Mouse (Mus musculus) lung, postnatal 0 days (tissue): ENCODE data around the gene Gstt3. TPM values are rescaled to one million over a fixed set of nuclear protein-coding genes. Genes with fewer than 3 reads are reported as not detected.

Experiments
- ATAC-seq: fragments of 200-750 bp; cut with Nextera tagmentation; 2 replicates; pipeline ENCODE4 v1.8.0; 2017; ENCODE audit warnings: moderate library complexity
- DNase-seq: peaks from one replicate; pipeline ENCODE4 v3.0.0-alpha.2; 2016; ENCODE audit warnings: low spot score
- H3K27ac ChIP-seq: fragments of 300-500 bp; sonication (generic); 2 replicates; pipeline ENCODE4 v1.5.1; 2014; ENCODE audit warnings: antibody characterized with exemption, mild to moderate bottlenecking, low read length, mixed read lengths
- H3K27me3 ChIP-seq: fragments of 300-500 bp; sonication (generic); replicated peaks from 2 replicates; pipeline ENCODE4 v1.6.1; 2014; ENCODE audit warnings: low read length, mixed read lengths; ENCODE audit not compliant: insufficient read depth
- H3K36me3 ChIP-seq: fragments of 300-500 bp; sonication (generic); 2 replicates; pipeline ENCODE4 v1.6.1; 2014; ENCODE audit warnings: low read length, mixed read lengths; ENCODE audit not compliant: insufficient read depth
- H3K4me1 ChIP-seq: fragments of 300-500 bp; sonication (generic); 2 replicates; pipeline ENCODE4 v1.6.1; 2014; ENCODE audit warnings: antibody characterized with exemption, low read depth, low read length, mixed read lengths; ENCODE audit not compliant: insufficient read depth
- H3K4me2 ChIP-seq: fragments of 300-500 bp; sonication (generic); replicated peaks from 2 replicates; pipeline ENCODE4 v1.6.1; 2014; ENCODE audit warnings: low read depth, mild to moderate bottlenecking, low read length, moderate library complexity, mixed read lengths
- H3K4me3 ChIP-seq: fragments of 300-500 bp; sonication (generic); 2 replicates; pipeline ENCODE4 v1.5.1; 2014; ENCODE audit warnings: low read depth, low read length
- H3K9ac ChIP-seq: fragments of 300-500 bp; sonication (generic); replicated peaks from 2 replicates; pipeline ENCODE4 v1.6.1; 2014; ENCODE audit warnings: low read depth, mild to moderate bottlenecking
- H3K9me3 ChIP-seq: fragments of 300-500 bp; sonication (generic); 2 replicates; pipeline ENCODE4 v1.6.1; 2016; ENCODE audit warnings: low read length, mixed read lengths
- CTCF ChIP-seq: IDR thresholded peaks from 2 replicates; pipeline ENCODE4 v1.5.1; 2016; ENCODE audit warnings: antibody characterized with exemption, mild to moderate bottlenecking
- EP300 ChIP-seq: IDR thresholded peaks from 2 replicates; pipeline ENCODE4 v1.6.1; 2016; ENCODE audit warnings: antibody characterized with exemption, mild to moderate bottlenecking, control low read depth
- WGBS: fragments of 180-500 bp; shearing (Covaris S2); extraction: QIAGEN DNeasy Blood & Tissue Kit; methylation state at CpG from one replicate; pipeline ENCODE4 v1.1.7; 2014; 5-methylcytosine and 5-hydroxymethylcytosine counted together
- polyA plus RNA-seq: library from polyadenylated mRNA; unstranded; fragments of >200 nt; fragmentation: Nextera tagmentation; extraction: Ambion mirVana; gene quantifications from 2 replicates; pipeline ENCODE4 v1.2.1, GENCODE M21; 2015

Gene Gstt3
- polyA plus RNA-seq, 1 experiment from 2014 or later: 58.9 TPM

DNA sequence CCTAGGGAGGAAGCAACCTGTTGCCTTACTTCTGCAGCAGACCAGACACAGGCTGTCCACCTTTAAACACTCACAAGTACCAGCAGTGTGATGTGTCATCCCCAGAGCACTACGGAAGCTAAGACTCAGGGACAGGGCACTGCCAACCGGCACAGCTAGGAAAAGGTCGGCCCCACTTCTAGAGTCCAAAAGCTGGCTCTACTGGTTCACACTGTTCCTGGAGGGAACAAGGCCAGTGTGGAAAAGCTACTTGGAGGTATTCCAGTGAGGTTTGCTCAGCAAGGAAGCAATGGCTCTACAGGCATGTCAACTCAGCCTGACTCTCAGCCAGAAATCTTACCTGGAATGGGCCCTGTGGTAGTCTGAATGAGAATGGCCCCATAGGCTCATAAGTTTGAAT, 40.3 kb downstream of the Gstt3 start:
- Histone ChIP-seq H3K27me3 (no peaks in the 10 kb centered on the region), H3K9ac (no peak overlapping the region), H3K4me1 (no peaks in the 10 kb centered on the region), H3K27ac (no peak overlapping the region), H3K4me3 (no peak overlapping the region), H3K4me2 (no peak overlapping the region), H3K9me3 (no peaks in the 10 kb centered on the region), H3K36me3 (peaks cover 30% of the 10 kb centered on the region; the same call in 1 of the 2 replicates)
- 90% methylated on average over 3 of the region's 3 CpGs for WGBS
- TF ChIP-seq CTCF (no peak), EP300 (no peak)
- ATAC-seq: no peak
- DNase-seq: no peak

DNA sequence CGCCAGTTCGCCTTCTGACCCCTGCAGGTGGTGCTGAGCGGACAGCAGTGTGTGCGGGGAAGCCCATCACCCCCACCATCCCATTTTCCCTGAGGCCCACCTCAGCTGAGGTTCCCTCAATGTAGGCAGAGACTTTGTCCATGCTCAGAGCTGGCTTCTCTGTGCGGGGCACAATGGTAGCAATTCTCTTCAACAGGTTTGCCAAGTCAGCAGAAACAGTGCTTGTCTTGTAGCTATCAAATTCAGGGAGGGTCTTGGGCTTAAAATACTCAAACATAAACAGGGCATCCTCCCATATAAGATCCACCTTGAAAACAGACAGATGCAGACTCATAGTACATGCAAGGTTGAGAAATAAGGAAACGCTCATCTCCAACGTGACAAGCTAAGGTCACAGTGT, 55.8 kb downstream of the Gstt3 start:
- no peak overlapping the region for H3K9ac ChIP-seq
- H3K36me3 ChIP-seq: peaks cover 46% of the 10 kb centered on the region
- no peak overlapping the region for H3K4me3 ChIP-seq
- no peaks in the 10 kb centered on the region for H3K4me1 ChIP-seq
- ATAC-seq (no peak), DNase-seq (no peak)
- WGBS: 91% methylated on average over 7 of the region's 7 CpGs
- no peaks in the 10 kb centered on the region for H3K27me3 ChIP-seq
- H3K4me2 ChIP-seq: no peak overlapping the region
- no peak overlapping the region for H3K27ac ChIP-seq
- no peaks in the 10 kb centered on the region for H3K9me3 ChIP-seq
- TF ChIP-seq EP300 (no peak), CTCF (no peak)

Other genes with a start within 250 kb of the Gstt3 start
- 0.52 and 0.84 TPM in 2 replicates for gene Lrrc75b, start 221.1 kb downstream of the Gstt3 start, polyA plus RNA-seq
- gene Ggt1, start 219.8 kb downstream of the Gstt3 start, polyA plus RNA-seq: 0.21 and 0.42 TPM in 2 replicates
- 3.0 and 3.4 TPM in 2 replicates for gene Ggt5, start 192.1 kb downstream of the Gstt3 start, polyA plus RNA-seq
- 9.3 and 9.4 TPM in 2 replicates for gene Susd2, start 137.4 kb downstream of the Gstt3 start, polyA plus RNA-seq
- 33.1 and 34.5 TPM in 2 replicates for gene Cabin1, start 17.1 kb downstream of the Gstt3 start, polyA plus RNA-seq
- gene Ddt, start 8.0 kb downstream of the Gstt3 start, polyA plus RNA-seq: 70.6 and 81.5 TPM in 2 replicates
- gene Gm20441, start 460 bp downstream of the Gstt3 start, polyA plus RNA-seq: not detected in 2 replicates
- gene Gstt1, start 17.2 kb upstream of the Gstt3 start, polyA plus RNA-seq: 36.4 and 38.3 TPM in 2 replicates
- not detected in 2 replicates for gene Gstt4, start 41.1 kb upstream of the Gstt3 start, polyA plus RNA-seq
- gene Gstt2, start 56.0 kb upstream of the Gstt3 start, polyA plus RNA-seq: 40.6 and 44.7 TPM in 2 replicates
- 280 and 356 TPM in 2 replicates for gene Mif, start 78.8 kb upstream of the Gstt3 start, polyA plus RNA-seq
- 1.2 TPM in 2 replicates for gene Derl3, start 112.0 kb upstream of the Gstt3 start, polyA plus RNA-seq
- 109 TPM in 2 replicates for gene Smarcb1, start 140.2 kb upstream of the Gstt3 start, polyA plus RNA-seq
- 299 and 347 TPM in 2 replicates for gene Chchd10, start 151.7 kb upstream of the Gstt3 start, polyA plus RNA-seq
- 118 and 127 TPM in 2 replicates for gene Mmp11, start 155.1 kb upstream of the Gstt3 start, polyA plus RNA-seq
- gene Gm867, start 159.3 kb upstream of the Gstt3 start, polyA plus RNA-seq: 5.5 and 6.0 TPM in 2 replicates
- 8.8 and 10.1 TPM in 2 replicates for gene Vpreb3, start 161.6 kb upstream of the Gstt3 start, polyA plus RNA-seq
- 0.12 TPM in 1 of 2 replicates, not detected in the other for gene Gm5134, start 173.1 kb upstream of the Gstt3 start, polyA plus RNA-seq